Mouse (Mus musculus): Measurements from ENCODE around the gene Tbrg1. TPM values are rescaled to one million over a fixed set of nuclear protein-coding genes. Genes with fewer than 3 reads are reported as not detected.

The Tbrg1 gene
- polyA plus RNA-seq, 1 experiment: 89.7 TPM

DNA sequence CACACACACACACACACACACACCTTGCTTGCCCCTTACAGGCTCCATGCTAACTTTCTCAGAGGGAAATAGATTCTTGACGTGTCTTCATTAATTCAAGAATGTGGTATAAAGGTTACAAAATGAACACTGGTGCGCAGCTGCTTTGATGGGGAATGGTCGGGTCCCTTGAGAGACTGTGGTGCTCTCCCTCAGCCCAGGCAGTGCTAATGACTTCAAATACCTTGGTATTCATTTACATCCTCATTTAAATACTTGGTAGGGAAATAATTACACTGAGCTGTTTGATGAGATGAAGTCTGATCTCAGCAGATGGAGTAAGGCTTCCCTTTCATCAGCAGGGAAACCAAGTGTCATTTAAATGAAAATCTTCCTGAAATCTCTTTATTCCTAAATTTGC lies 32.0 kb downstream of the Tbrg1 start:
- H3K79me3 ChIP-seq (ENCODE audit: low read depth): no peaks in the 10 kb centered on the region
- TF ChIP-seq FOSL1 (IDR thresholded peaks at IDR 0.05; ENCODE audit: insufficient read depth, low read length, poor library complexity, severe bottlenecking) (no peak), CTCF (IDR thresholded peaks at IDR 0.05; ENCODE audit: control insufficient read depth, insufficient read depth, insufficient read length) (no peak), CEBPB (IDR thresholded peaks at IDR 0.05; ENCODE audit: low read depth) (no peak), MAX (IDR thresholded peaks at IDR 0.05) (no peak), MYOD1 (IDR thresholded peaks at IDR 0.05; ENCODE audit: control insufficient read depth, insufficient read length, low read depth) (no peak)
- no peaks in the 10 kb centered on the region for H3K36me3 ChIP-seq (ENCODE audit: control insufficient read depth, insufficient read depth)
- no peaks in the 10 kb centered on the region for H3K79me2 ChIP-seq (ENCODE audit: control insufficient read depth, insufficient read depth)
- no peaks in the 10 kb centered on the region for H3K27me3 ChIP-seq (ENCODE audit: control insufficient read depth, insufficient read depth, insufficient read length)
- no peak overlapping the region for H3ac ChIP-seq (ENCODE audit: control insufficient read depth, insufficient read length, low read depth)
- H3K4me3 ChIP-seq (ENCODE audit: insufficient read depth, poor library complexity, severe bottlenecking): no peak overlapping the region

DNA sequence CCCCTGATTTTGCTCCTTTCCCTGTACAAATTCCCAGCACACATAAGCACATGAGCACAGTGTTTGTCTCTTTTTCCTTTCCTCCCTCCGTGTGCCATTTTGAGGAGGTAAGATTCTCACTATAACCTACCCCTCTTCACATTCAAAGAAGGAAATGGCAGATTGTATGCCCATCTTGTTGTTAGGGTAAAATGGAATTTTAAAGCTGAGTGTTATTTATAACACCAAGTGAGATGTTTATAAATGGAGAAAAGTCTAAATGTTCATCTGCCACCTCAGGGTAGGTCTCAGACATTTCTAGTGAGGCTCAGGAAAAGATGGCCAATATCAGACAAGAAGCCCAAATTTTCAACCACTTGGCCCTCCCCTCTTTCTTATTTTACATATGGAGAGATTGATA lies 32.6 kb downstream of the Tbrg1 start:
- Histone ChIP-seq H3K36me3 (ENCODE audit: control insufficient read depth, insufficient read depth) (no peaks in the 10 kb centered on the region), H3K4me3 (ENCODE audit: insufficient read depth, poor library complexity, severe bottlenecking) (no peak overlapping the region), H3K79me2 (ENCODE audit: control insufficient read depth, insufficient read depth) (no peaks in the 10 kb centered on the region), H3K27me3 (ENCODE audit: control insufficient read depth, insufficient read depth, insufficient read length) (no peaks in the 10 kb centered on the region), H3K79me3 (ENCODE audit: low read depth) (no peaks in the 10 kb centered on the region), H3ac (ENCODE audit: control insufficient read depth, insufficient read length, low read depth) (no peak overlapping the region)
- TF ChIP-seq CEBPB (IDR thresholded peaks at IDR 0.05; ENCODE audit: low read depth) (no peak), USF1 (IDR thresholded peaks at IDR 0.05; ENCODE audit: low read depth) (no peak), FOSL1 (IDR thresholded peaks at IDR 0.05; ENCODE audit: insufficient read depth, low read length, poor library complexity, severe bottlenecking) (no peak), CTCF (IDR thresholded peaks at IDR 0.05; ENCODE audit: control insufficient read depth, insufficient read depth, insufficient read length) (no peak), MAX (IDR thresholded peaks at IDR 0.05) (no peak), MYOD1 (IDR thresholded peaks at IDR 0.05; ENCODE audit: control insufficient read depth, insufficient read length, low read depth) (no peak), MYOG (IDR thresholded peaks at IDR 0.05; ENCODE audit: control insufficient read depth, extremely low read depth, insufficient read length) (no peak)

DNA sequence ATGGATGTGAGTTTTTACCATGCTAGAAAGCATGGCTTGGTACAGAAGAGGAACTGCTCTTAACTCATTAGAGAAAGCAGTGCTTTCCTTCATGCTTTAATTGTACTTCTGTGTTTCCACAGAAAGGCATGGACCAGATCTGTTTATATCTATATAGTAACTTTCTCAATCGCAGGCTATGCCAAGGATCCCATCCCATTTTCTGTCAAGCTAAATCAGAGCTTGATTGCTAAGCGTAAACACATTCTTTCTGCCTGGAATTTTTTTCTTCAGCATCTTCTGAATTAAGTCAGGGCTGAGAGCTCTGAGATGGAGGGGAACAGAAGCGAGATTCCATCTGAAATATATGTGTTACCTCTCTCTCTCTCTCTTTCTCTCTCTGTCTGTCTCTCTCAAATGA lies 33.1 kb downstream of the Tbrg1 start:
- no peak overlapping the region for H3ac ChIP-seq (ENCODE audit: control insufficient read depth, insufficient read length, low read depth)
- H3K79me2 ChIP-seq (ENCODE audit: control insufficient read depth, insufficient read depth): no peaks in the 10 kb centered on the region
- TF ChIP-seq MYOG (IDR thresholded peaks at IDR 0.05; ENCODE audit: control insufficient read depth, extremely low read depth, insufficient read length) (no peak), MAX (IDR thresholded peaks at IDR 0.05) (no peak), CTCF (IDR thresholded peaks at IDR 0.05; ENCODE audit: control insufficient read depth, insufficient read depth, insufficient read length) (no peak), CEBPB (IDR thresholded peaks at IDR 0.05; ENCODE audit: low read depth) (no peak), FOSL1 (IDR thresholded peaks at IDR 0.05; ENCODE audit: insufficient read depth, low read length, poor library complexity, severe bottlenecking) (no peak), MYOD1 (IDR thresholded peaks at IDR 0.05; ENCODE audit: control insufficient read depth, insufficient read length, low read depth) (no peak), USF1 (IDR thresholded peaks at IDR 0.05; ENCODE audit: low read depth) (no peak)
- no peaks in the 10 kb centered on the region for H3K79me3 ChIP-seq (ENCODE audit: low read depth)
- no peak overlapping the region for H3K4me3 ChIP-seq (ENCODE audit: insufficient read depth, poor library complexity, severe bottlenecking)
- H3K36me3 ChIP-seq (ENCODE audit: control insufficient read depth, insufficient read depth): no peaks in the 10 kb centered on the region
- H3K27me3 ChIP-seq (ENCODE audit: control insufficient read depth, insufficient read depth, insufficient read length): no peaks in the 10 kb centered on the region

DNA sequence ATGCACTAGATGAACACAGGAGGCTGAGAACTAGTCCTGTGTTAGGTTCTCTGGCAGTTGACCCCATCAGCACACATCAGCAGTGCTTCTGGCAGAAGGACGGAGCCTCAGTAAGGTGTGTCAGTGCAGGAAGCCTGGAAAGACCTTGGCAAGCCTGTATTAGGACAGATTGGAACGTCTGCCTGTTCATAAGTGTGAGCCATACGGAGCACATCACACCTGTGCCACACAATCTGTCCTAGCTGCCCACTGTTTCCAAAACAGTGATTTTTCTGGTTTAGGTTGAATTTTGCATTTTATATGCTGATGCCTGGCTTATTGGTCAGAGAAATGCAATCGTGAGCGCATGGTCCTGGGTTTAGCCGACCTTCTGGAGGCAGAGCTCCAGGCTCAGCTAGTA lies 35.8 kb downstream of the Tbrg1 start:
- Histone ChIP-seq H3K36me3 (ENCODE audit: control insufficient read depth, insufficient read depth) (no peaks in the 10 kb centered on the region), H3ac (ENCODE audit: control insufficient read depth, insufficient read length, low read depth) (no peak overlapping the region), H3K4me3 (ENCODE audit: insufficient read depth, poor library complexity, severe bottlenecking) (no peak overlapping the region), H3K79me2 (ENCODE audit: control insufficient read depth, insufficient read depth) (no peaks in the 10 kb centered on the region), H3K79me3 (ENCODE audit: low read depth) (no peaks in the 10 kb centered on the region), H3K27me3 (ENCODE audit: control insufficient read depth, insufficient read depth, insufficient read length) (no peaks in the 10 kb centered on the region)
- no peak for TF ChIP-seq CTCF (IDR thresholded peaks at IDR 0.05; ENCODE audit: control insufficient read depth, insufficient read depth, insufficient read length)

DNA sequence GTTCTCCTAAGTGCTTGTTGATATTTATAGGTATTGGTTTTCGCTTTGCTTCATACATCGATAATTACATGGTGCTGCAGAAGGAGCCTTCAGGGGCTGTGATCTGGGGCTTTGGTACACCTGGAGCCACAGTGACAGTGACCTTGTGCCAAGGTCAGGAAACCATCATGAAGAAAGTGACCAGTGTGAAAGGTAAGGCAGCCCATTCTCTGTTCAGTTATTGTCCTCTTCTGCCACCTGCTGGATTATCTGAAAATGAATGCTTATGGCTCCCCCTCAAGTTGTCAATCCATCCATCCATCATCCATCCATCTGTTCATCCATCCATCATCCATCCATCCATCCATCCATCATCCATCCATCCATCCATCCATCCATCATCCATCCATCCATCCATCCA lies 40.3 kb downstream of the Tbrg1 start:
- TF ChIP-seq USF1 (IDR thresholded peaks at IDR 0.05; ENCODE audit: low read depth) (no peak), MYOD1 (IDR thresholded peaks at IDR 0.05; ENCODE audit: control insufficient read depth, insufficient read length, low read depth) (no peak), CTCF (IDR thresholded peaks at IDR 0.05; ENCODE audit: control insufficient read depth, insufficient read depth, insufficient read length) (peak; percentile 48), FOSL1 (IDR thresholded peaks at IDR 0.05; ENCODE audit: insufficient read depth, low read length, poor library complexity, severe bottlenecking) (no peak)
- Histone ChIP-seq H3K79me2 (ENCODE audit: control insufficient read depth, insufficient read depth) (no peaks in the 10 kb centered on the region), H3K4me3 (ENCODE audit: insufficient read depth, poor library complexity, severe bottlenecking) (no peak overlapping the region), H3ac (ENCODE audit: control insufficient read depth, insufficient read length, low read depth) (no peak overlapping the region), H3K36me3 (ENCODE audit: control insufficient read depth, insufficient read depth) (no peaks in the 10 kb centered on the region), H3K79me3 (ENCODE audit: low read depth) (no peaks in the 10 kb centered on the region), H3K27me3 (ENCODE audit: control insufficient read depth, insufficient read depth, insufficient read length) (no peaks in the 10 kb centered on the region)

DNA sequence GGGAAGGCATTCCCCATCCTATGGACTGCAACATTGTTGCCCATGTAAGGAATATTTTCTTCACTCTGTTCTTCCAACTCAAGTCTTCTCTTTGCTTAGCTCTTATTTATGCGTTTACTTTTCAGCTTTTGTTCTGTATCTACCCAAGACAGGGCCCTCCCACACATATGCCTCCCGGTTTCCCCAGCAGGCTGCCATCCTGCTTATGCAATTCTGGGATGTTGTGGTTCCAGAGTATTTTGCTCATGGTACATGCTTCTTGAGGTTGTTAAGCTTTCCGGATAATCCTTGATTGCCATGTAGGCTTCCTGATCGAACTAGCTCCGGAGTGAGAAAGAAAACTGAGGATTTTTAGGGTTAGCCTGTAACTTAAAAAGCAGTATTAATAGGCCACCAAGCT lies 41.9 kb downstream of the Tbrg1 start:
- Histone ChIP-seq H3K27me3 (ENCODE audit: control insufficient read depth, insufficient read depth, insufficient read length) (no peaks in the 10 kb centered on the region), H3ac (ENCODE audit: control insufficient read depth, insufficient read length, low read depth) (no peak overlapping the region), H3K4me3 (ENCODE audit: insufficient read depth, poor library complexity, severe bottlenecking) (no peak overlapping the region), H3K79me2 (ENCODE audit: control insufficient read depth, insufficient read depth) (no peaks in the 10 kb centered on the region), H3K79me3 (ENCODE audit: low read depth) (no peaks in the 10 kb centered on the region), H3K36me3 (ENCODE audit: control insufficient read depth, insufficient read depth) (no peaks in the 10 kb centered on the region)
- no peak for TF ChIP-seq MAX (IDR thresholded peaks at IDR 0.05)
- no peak for TF ChIP-seq CTCF (IDR thresholded peaks at IDR 0.05; ENCODE audit: control insufficient read depth, insufficient read depth, insufficient read length)
- TF ChIP-seq MYOD1 (IDR thresholded peaks at IDR 0.05; ENCODE audit: control insufficient read depth, insufficient read length, low read depth): no peak

All from C2C12 (cell line).